Mouse (Mus musculus): ENCODE results near the gene Dek.

Dek gene

GRCm38 (mm10) chr13:47053971-47054370 is 52.0 kb downstream of the Dek start:
- 77% methylated on average over 10 of the region's 10 CpGs for WGBS

DNA sequence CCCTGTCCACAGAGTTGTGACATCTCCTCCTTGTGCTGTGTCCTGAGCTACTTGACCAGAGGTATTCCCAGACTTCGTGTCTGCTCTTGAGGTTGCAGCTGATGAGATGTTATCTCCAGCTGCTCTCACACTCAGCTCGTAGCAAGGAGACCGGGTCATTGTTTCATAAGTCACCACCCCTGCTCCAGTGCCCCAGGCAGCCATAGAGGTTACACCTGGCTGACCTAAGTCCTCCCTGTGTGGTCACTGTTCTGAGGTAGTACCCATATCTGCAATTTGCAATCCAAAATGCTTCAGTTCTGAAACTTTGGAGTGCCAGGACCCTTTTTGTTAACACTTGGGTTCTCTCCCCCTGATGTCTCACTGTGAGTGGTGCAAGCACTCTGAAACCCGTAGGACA is 56.0 kb downstream of the Dek start:
- WGBS: 94% methylated on average over 4 of the region's 4 CpGs

DNA sequence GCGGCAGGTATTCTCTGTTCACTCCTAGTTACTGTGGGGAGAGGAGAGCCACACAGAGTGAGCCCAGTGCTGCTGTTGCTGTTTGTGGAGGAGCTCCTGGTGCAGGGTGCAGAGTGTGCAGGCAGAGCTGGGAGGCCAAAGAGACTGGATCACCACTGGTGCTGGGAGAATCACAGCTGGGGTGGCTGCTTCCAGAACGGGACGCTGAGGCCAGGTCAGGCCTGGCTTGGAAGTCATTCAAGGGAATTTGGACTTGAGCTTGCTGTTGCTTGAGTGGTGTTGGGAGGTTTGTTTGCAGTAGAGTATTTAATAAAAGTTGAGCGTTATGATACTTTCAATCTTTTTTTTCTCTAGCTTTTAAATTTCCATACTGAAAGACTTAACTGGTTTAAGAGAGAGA is 58.0 kb downstream of the Dek start:
- WGBS: 88% methylated on average over 4 of the region's 4 CpGs

DNA sequence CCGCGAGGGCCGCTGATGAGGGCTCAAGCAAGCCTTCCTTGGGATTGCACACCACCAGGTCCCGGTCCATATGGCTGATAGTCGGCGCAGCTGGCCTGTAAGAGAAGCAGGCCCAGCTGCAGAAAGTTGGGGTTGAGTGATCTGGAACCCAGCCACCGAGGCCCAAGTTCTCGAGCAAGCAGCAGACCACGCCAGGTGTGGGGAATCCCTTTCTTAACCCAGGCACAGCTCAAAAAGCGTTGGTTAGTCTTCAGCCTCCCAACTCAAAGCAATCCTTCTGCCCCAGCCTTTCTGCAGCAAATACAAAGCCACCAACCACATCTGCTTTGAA is 61.4 kb downstream of the Dek start, which contains the start of gene Tpmt:
Tpmt (minus strand) TSS at position 121 of the 331 bp plus-strand sequence.
- 10% methylated on average over 10 of the region's 10 CpGs for WGBS

DNA sequence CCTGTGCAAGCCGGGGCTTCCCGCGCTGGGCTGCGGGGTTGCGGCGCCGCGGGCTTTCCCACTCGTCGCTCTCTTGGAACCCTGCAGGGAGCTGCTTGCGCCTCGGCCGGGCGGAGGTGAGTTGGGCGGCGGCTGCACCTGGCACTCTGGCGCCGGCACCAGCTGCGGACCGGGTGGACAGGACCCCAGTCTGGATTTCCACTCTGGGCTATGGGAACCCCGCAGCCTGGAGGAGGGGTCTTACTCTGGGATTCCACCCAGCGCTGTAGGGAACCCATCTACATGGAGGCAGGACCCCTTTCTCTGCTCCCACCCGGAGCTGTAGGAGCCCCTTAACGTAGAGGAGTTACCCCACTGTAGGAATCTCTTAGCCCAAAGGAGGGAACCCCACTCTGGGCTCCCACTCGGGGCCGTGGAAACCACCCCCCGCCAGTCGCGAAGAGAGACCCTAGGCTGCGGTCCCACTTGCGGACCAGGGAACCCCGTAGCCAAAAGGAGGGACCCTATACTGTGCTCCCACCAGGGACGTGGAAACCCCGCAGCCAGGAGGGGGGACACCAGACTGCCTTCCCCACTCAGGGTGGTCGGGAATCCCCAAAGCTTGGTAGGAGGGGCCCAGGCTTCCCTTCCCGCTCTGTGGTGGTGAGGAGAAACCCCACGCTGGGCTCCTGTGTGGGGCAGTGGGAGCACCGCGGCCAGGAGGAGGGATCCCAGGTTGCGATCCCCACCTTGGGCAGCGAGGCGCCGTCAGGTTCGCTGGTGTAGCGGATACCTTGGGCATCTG is 62.0 kb downstream of the Dek start:
- 1% methylated on average over 45 of the region's 45 CpGs for WGBS

- 1% methylated on average over 48 of the region's 48 CpGs for WGBS
Observed at GRCm38 (mm10) chr13:47043030-47043680, 62.8 kb downstream of the Dek start, which contains the start of gene Kdm1b. Gene Kdm1b (plus strand): TSS chr13:47043499.

GRCm38 (mm10) chr13:47042024-47042633 is 63.9 kb downstream of the Dek start:
- WGBS: 43% methylated on average over 8 of the region's 8 CpGs

- WGBS: 87% methylated on average over 5 of the region's 5 CpGs
Observed at GRCm38 (mm10) chr13:47040061-47040460, 65.9 kb downstream of the Dek start.

DNA sequence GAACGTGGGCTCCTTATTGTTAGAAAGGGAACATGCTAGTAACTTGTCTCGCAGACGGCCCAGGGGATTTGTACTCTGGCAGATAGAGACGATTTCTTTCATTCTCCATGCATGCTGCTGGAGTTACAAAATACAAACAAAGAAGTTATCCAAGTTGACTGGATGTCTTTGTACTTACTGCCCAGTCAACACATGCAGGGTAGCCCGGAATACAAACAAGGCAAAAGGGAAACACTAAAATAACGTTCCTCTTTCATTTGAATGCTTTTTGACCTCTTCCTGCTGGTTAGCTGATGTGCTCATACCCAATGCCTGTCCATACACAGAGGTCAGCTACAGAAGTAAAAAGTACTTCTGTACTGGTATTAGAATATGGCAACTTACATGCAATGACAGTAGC is 68.1 kb downstream of the Dek start:
- WGBS: 59% methylated on average over 6 of the region's 6 CpGs

All from cerebral cortex, adult 2 months (tissue).